7 mouse cellular contexts compared by ENCODE assay signal in genomic region chr1:180265399-180265798, GRCm38 (mm10). TPM values are rescaled to one million over a fixed set of nuclear protein-coding genes. Genes with fewer than 3 reads are reported as not detected.
DNase-seq lines count a peak whose midpoint lies in the region; ATAC-seq lines count a peak whose summit lies in the region.

No protein-coding gene starts in this region.

- 0 out of 2 replicates have a peak, but pooled peaks cover 3% of the 10 kb centered on the region for H3K27me3 ChIP-seq in forebrain, embryonic 16.5 days (replicated peaks; ENCODE audit: control insufficient read depth, insufficient read depth, low read length)
- H3K27me3 ChIP-seq in kidney, embryonic 14.5 days (ENCODE audit: control insufficient read depth, insufficient read depth, low read length), result no peaks in the 10 kb centered on the region

- H3K27ac ChIP-seq in forebrain, embryonic 16.5 days (ENCODE audit: low read length), result no peak overlapping the region
- no peak overlapping the region for H3K27ac ChIP-seq in kidney, embryonic 14.5 days (ENCODE audit: low read depth, low read length)

- H3K4me3 ChIP-seq in forebrain, embryonic 16.5 days (replicated peaks; ENCODE audit: low read length), result no peak overlapping the region
- no peak overlapping the region for H3K4me3 ChIP-seq in kidney, embryonic 14.5 days (ENCODE audit: low read length)

- peak; percentile 25 for ATAC-seq in activated CD4-positive, CD25-positive, alpha-beta regulatory T cell, adult 4 months
- ATAC-seq in forebrain, embryonic 16.5 days, result no peak
- 0 out of 2 replicates have a peak, but pooled peaks have one; percentile 41 for ATAC-seq in kidney, embryonic 14.5 days (ENCODE audit: low FRiP score, low TSS enrichment)

- H3K36me3 ChIP-seq in forebrain, embryonic 16.5 days (ENCODE audit: control insufficient read depth, insufficient read depth), result no peaks in the 10 kb centered on the region
- H3K36me3 ChIP-seq in kidney, embryonic 14.5 days (ENCODE audit: control insufficient read depth, insufficient read depth, low read length), result no peaks in the 10 kb centered on the region

- H3K9me3 ChIP-seq in forebrain, embryonic 16.5 days (ENCODE audit: control insufficient read depth, low read length), result no peaks in the 10 kb centered on the region
- no peaks in the 10 kb centered on the region for H3K9me3 ChIP-seq in kidney, embryonic 14.5 days (ENCODE audit: control insufficient read depth, low read length)

- 0 out of 2 replicates have a peak overlapping the region, but pooled peaks have one; percentile 12 for H3K4me2 ChIP-seq in forebrain, embryonic 16.5 days (ENCODE audit: low read length)
- peak overlapping the region; percentile 23; the same call in 1 of the 2 replicates for H3K4me2 ChIP-seq in kidney, embryonic 14.5 days (replicated peaks; ENCODE audit: low read depth, low read length)

- peak; percentile 38 for DNase-seq in ES-CJ7 (ENCODE audit: low read depth, low spot score)
- DNase-seq in lung, postnatal 10 days, result peak; percentile 78
- DNase-seq in thymus, postnatal 14 days, result peak; percentile 76
- no peak for DNase-seq in layer of hippocampus, postnatal 14 days (ENCODE audit: low spot score in 2 of 2)

- H3K9ac ChIP-seq in forebrain, embryonic 16.5 days (replicated peaks; ENCODE audit: low read depth, low read length), result no peak overlapping the region
- H3K9ac ChIP-seq in kidney, embryonic 14.5 days (ENCODE audit: low read depth, low read length), result no peak overlapping the region

- WGBS in forebrain, embryonic 16.5 days, result 11% methylated on average over 7 of the region's 7 CpGs
- 14% methylated on average over 7 of the region's 7 CpGs for WGBS in kidney, embryonic 14.5 days

- peaks cover 2% of the 10 kb centered on the region for H3K4me1 ChIP-seq in forebrain, embryonic 16.5 days (replicated peaks; ENCODE audit: control insufficient read depth, insufficient read depth, low read length)
- H3K4me1 ChIP-seq in kidney, embryonic 14.5 days (ENCODE audit: control insufficient read depth, insufficient read depth, low read length), result peaks cover 5% of the 10 kb centered on the region; the same call in 1 of the 2 replicates

RNA-seq across cellular contexts. Expression of gene Psen2, which starts 2.2 kb away (rescaled TPM):
- polyA plus RNA-seq in activated CD4-positive, CD25-positive, alpha-beta regulatory T cell, adult 4 months (2017; shearing (Covaris generic)), result 100 to 1,000 TPM; 109 to 116 TPM
- polyA plus RNA-seq in forebrain, embryonic 16.5 days (2015; fragmentation: Nextera tagmentation; extraction: Ambion mirVana), result 11.5 and 14.7 TPM in 2 replicates
- 15.4 and 17.1 TPM in 2 replicates for polyA plus RNA-seq in kidney, embryonic 14.5 days (2014; fragmentation: Nextera tagmentation; extraction: Ambion mirVana)
- 10 to 100 TPM; 21.7 to 25.0 TPM for total RNA-seq in layer of hippocampus, postnatal 14 days (2021)

Comparison
In these comparisons a context has a peak if more than half of its experiments do, and no peak if none do; other contexts are left out.
1. DNase-seq: peak in ES-CJ7 (single experiment), lung, postnatal 10 days (single experiment) and thymus, postnatal 14 days (single experiment); none in layer of hippocampus, postnatal 14 days (0 of 2).